Mouse (Mus musculus): ENCODE measurements at regions not wholly inside any gene's neighbourhood (a gene's known extent, or its start where the extent isn't known, plus 50 kb on each side); places are given as distances from the start of the nearest gene placed in this dataset.

GRCm38 (mm10) chr16:31508981-31509380 lies 86.9 kb downstream of the Bdh1 start:
- Histone ChIP-seq H3K4me3 (ENCODE audit: low read depth, low read length) (no peak overlapping the region; the same call in 1 of the 2 replicates), H3K36me3 (ENCODE audit: insufficient read depth) (no peaks in the 10 kb centered on the region), H3K27me3 (ENCODE audit: insufficient read depth, low read length) (no peaks in the 10 kb centered on the region), H3K9me3 (ENCODE audit: low read length) (no peaks in the 10 kb centered on the region), H3K4me1 (ENCODE audit: insufficient read depth) (peaks cover 12% of the 10 kb centered on the region), H3K9ac (peak overlapping the region; percentile 36), H3K27ac (ENCODE audit: low read depth, low read length) (peak overlapping the region; percentile 79), H3K4me2 (ENCODE audit: low read depth) (peak overlapping the region; percentile 34)
- peak; percentile 40; the same call in 1 of the 2 replicates for TF ChIP-seq CTCF (IDR thresholded peaks at IDR 0.05; ENCODE audit: low read depth)
- WGBS, result 3% methylated on average over 18 of the region's 18 CpGs
- peak; percentile 76 for DNase-seq
- ATAC-seq, result peak; percentile 90

- Histone ChIP-seq H3K36me3 (ENCODE audit: insufficient read depth) (no peaks in the 10 kb centered on the region), H3K27me3 (ENCODE audit: insufficient read depth, low read length) (no peaks in the 10 kb centered on the region), H3K9ac (no peak overlapping the region), H3K4me3 (ENCODE audit: low read depth, low read length) (no peak overlapping the region), H3K4me1 (ENCODE audit: insufficient read depth) (peaks cover 12% of the 10 kb centered on the region), H3K4me2 (ENCODE audit: low read depth) (no peak overlapping the region), H3K27ac (ENCODE audit: low read depth, low read length) (no peak overlapping the region), H3K9me3 (ENCODE audit: low read length) (no peaks in the 10 kb centered on the region)
- no peak for TF ChIP-seq CTCF (IDR thresholded peaks at IDR 0.05; ENCODE audit: low read depth)
- ATAC-seq (no peak), DNase-seq (no peak)
- WGBS, result 82% methylated on average over 8 of the region's 8 CpGs
Observed at GRCm38 (mm10) chr16:31510097-31510496, 88.0 kb downstream of the Bdh1 start.

DNA sequence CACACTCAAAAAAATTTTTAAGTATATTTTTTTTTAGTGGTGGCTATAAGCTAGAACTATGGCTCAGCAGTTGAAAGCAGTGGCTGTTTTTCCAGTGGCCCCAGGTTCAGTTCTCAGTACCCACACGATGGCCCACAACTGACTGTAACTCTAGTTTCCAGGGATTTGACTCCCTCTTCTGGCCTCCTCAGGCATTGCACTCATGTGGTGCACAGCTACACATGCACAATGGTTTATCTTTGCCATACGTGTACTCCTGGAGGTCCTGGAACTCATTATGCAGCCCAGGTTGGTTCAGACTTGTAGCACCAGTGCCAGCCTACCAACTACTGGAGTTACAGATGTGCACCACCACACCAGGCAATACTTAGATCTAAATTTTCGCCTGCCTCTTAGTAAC lies 96.7 kb downstream of the Bdh1 start:
- ATAC-seq (no peak), DNase-seq (no peak)
- Histone ChIP-seq H3K27ac (ENCODE audit: low read depth, low read length) (no peak overlapping the region), H3K27me3 (ENCODE audit: insufficient read depth, low read length) (no peaks in the 10 kb centered on the region), H3K9ac (no peak overlapping the region), H3K4me1 (ENCODE audit: insufficient read depth) (0 out of 2 replicates have a peak, but pooled peaks cover 4% of the 10 kb centered on the region), H3K4me2 (ENCODE audit: low read depth) (no peak overlapping the region), H3K9me3 (ENCODE audit: low read length) (no peaks in the 10 kb centered on the region), H3K4me3 (ENCODE audit: low read depth, low read length) (no peak overlapping the region), H3K36me3 (ENCODE audit: insufficient read depth) (no peaks in the 10 kb centered on the region)
- TF ChIP-seq CTCF (IDR thresholded peaks at IDR 0.05; ENCODE audit: low read depth), result peak; percentile 32
- WGBS, result 96% methylated on average over 3 of the region's 3 CpGs

DNA sequence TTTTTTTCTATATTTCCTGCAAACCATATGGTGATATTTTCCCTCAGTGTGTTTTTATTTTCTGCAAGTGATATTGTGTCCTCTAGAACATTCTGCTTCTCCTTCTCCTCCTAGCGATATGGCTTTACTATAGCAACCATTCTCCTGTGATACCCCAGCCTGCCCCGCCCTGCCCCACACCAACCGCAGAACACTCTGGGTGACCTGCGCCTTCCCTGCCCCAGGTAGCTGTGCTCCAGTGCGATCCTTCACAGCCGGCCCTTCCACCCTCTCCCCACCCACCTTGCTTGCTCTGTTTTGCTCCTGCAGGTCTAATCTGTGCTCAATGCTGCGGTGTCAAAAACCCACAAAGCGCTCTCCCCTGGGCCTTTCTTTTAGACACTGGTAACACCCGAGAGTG lies 98.0 kb downstream of the Bdh1 start:
- DNase-seq (no peak), ATAC-seq (no peak)
- no peaks in the 10 kb centered on the region for H3K27me3 ChIP-seq (ENCODE audit: insufficient read depth, low read length)
- H3K9me3 ChIP-seq (ENCODE audit: low read length), result no peaks in the 10 kb centered on the region
- no peak for TF ChIP-seq CTCF (IDR thresholded peaks at IDR 0.05; ENCODE audit: low read depth)
- no peak overlapping the region for H3K4me2 ChIP-seq (ENCODE audit: low read depth)
- H3K4me3 ChIP-seq (ENCODE audit: low read depth, low read length), result no peak overlapping the region
- WGBS, result 73% methylated on average over 9 of the region's 9 CpGs
- no peaks in the 10 kb centered on the region for H3K36me3 ChIP-seq (ENCODE audit: insufficient read depth)
- no peak overlapping the region for H3K9ac ChIP-seq
- H3K27ac ChIP-seq (ENCODE audit: low read depth, low read length), result no peak overlapping the region
- H3K4me1 ChIP-seq (ENCODE audit: insufficient read depth), result 0 out of 2 replicates have a peak, but pooled peaks cover 4% of the 10 kb centered on the region

DNA sequence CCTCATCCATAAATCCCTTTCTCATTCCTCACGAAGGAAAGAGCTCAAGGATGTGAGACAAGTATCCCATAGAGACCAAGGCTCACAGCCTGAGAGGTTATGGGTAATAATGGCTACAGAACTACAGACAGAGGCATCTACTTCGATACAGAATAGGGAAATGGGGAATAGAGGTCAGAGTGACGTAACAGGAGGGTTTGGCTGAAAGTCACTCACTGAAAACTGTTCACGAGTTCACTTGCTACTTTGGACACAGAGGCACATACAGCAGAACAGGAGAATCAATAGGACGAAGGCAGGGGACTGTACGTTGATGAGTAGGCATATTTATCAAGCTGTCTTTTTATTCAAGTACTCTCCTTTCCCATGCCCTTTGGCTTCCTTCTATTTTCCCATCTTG lies 99.7 kb downstream of the Bdh1 start:
- no peak for ATAC-seq
- no peak for TF ChIP-seq CTCF (IDR thresholded peaks at IDR 0.05; ENCODE audit: low read depth)
- H3K4me2 ChIP-seq (ENCODE audit: low read depth), result no peak overlapping the region
- no peak overlapping the region for H3K9ac ChIP-seq
- H3K27me3 ChIP-seq (ENCODE audit: insufficient read depth, low read length), result no peaks in the 10 kb centered on the region
- WGBS, result 84% methylated on average over 6 of the region's 6 CpGs
- no peaks in the 10 kb centered on the region for H3K9me3 ChIP-seq (ENCODE audit: low read length)
- no peak overlapping the region for H3K27ac ChIP-seq (ENCODE audit: low read depth, low read length)
- H3K36me3 ChIP-seq (ENCODE audit: insufficient read depth), result no peaks in the 10 kb centered on the region
- 0 out of 2 replicates have a peak, but pooled peaks cover 4% of the 10 kb centered on the region for H3K4me1 ChIP-seq (ENCODE audit: insufficient read depth)
- no peak for DNase-seq
- H3K4me3 ChIP-seq (ENCODE audit: low read depth, low read length), result no peak overlapping the region

- ATAC-seq, result no peak; the same call in 1 of the 2 replicates
Observed at GRCm38 (mm10) chr16:31526711-31527344, 104.7 kb downstream of the Bdh1 start.

GRCm38 (mm10) chr16:31528596-31529283 lies 106.7 kb downstream of the Bdh1 start:
- no peak for TF ChIP-seq CTCF (IDR thresholded peaks at IDR 0.05; ENCODE audit: low read depth)
- no peak for ATAC-seq
- H3K27me3 ChIP-seq (ENCODE audit: insufficient read depth, low read length), result no peaks in the 10 kb centered on the region; the same call in 1 of the 2 replicates
- no peak overlapping the region for H3K27ac ChIP-seq (ENCODE audit: low read depth, low read length)
- H3K4me3 ChIP-seq (ENCODE audit: low read depth, low read length), result no peak overlapping the region
- 31% methylated on average over 11 of the region's 11 CpGs for WGBS
- H3K36me3 ChIP-seq (ENCODE audit: insufficient read depth), result no peaks in the 10 kb centered on the region
- DNase-seq, result no peak
- no peaks in the 10 kb centered on the region for H3K9me3 ChIP-seq (ENCODE audit: low read length)
- H3K4me1 ChIP-seq (ENCODE audit: insufficient read depth), result no peaks in the 10 kb centered on the region; the same call in 1 of the 2 replicates
- H3K4me2 ChIP-seq (ENCODE audit: low read depth), result no peak overlapping the region
- no peak overlapping the region for H3K9ac ChIP-seq

More at GRCm38 (mm10) chr16:31526711-31527344, 104.7 kb downstream of the Bdh1 start:
- DNase-seq, result no peak
- Histone ChIP-seq H3K27me3 (ENCODE audit: insufficient read depth, low read length) (no peaks in the 10 kb centered on the region; the same call in 1 of the 2 replicates), H3K9ac (no peak overlapping the region), H3K4me1 (ENCODE audit: insufficient read depth) (no peaks in the 10 kb centered on the region; the same call in 1 of the 2 replicates), H3K4me2 (ENCODE audit: low read depth) (no peak overlapping the region), H3K27ac (ENCODE audit: low read depth, low read length) (no peak overlapping the region), H3K4me3 (ENCODE audit: low read depth, low read length) (no peak overlapping the region), H3K9me3 (ENCODE audit: low read length) (no peaks in the 10 kb centered on the region), H3K36me3 (ENCODE audit: insufficient read depth) (no peaks in the 10 kb centered on the region)
- TF ChIP-seq CTCF (IDR thresholded peaks at IDR 0.05; ENCODE audit: low read depth), result no peak
- 49% methylated on average over 10 of the region's 10 CpGs for WGBS

Data from forebrain, postnatal 0 days (tissue).